Mouse (Mus musculus): Measurements from ENCODE around the gene Crlf1.

The Crlf1 gene

GRCm38 (mm10) chr8:70469295-70469916, 23.6 kb upstream of the Crlf1 start:
- no peak for DNase-seq (ENCODE audit: low spot score)

DNA sequence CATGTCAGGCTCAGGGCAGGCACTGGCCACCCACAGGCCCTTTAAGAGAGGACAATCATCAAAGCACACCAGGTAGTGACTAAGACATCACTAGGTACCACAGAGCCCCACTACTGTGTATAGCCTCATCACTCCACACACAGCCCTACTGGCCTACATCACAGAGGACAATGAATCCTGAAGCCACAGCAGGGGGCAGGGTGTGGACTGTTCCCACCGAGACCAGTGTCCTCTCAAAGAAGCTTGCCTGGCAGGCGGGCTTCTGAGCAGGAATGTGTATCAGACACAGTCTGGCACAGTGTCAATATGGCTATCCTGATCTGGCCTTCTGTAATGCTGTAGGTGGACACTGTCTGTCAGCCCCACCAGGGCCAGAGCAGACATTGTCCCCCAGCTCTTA, 23.0 kb upstream of the Crlf1 start:
- DNase-seq (ENCODE audit: low spot score): no peak

GRCm38 (mm10) chr8:70471856-70472255, 21.1 kb upstream of the Crlf1 start:
- DNase-seq (ENCODE audit: low spot score): no peak

DNA sequence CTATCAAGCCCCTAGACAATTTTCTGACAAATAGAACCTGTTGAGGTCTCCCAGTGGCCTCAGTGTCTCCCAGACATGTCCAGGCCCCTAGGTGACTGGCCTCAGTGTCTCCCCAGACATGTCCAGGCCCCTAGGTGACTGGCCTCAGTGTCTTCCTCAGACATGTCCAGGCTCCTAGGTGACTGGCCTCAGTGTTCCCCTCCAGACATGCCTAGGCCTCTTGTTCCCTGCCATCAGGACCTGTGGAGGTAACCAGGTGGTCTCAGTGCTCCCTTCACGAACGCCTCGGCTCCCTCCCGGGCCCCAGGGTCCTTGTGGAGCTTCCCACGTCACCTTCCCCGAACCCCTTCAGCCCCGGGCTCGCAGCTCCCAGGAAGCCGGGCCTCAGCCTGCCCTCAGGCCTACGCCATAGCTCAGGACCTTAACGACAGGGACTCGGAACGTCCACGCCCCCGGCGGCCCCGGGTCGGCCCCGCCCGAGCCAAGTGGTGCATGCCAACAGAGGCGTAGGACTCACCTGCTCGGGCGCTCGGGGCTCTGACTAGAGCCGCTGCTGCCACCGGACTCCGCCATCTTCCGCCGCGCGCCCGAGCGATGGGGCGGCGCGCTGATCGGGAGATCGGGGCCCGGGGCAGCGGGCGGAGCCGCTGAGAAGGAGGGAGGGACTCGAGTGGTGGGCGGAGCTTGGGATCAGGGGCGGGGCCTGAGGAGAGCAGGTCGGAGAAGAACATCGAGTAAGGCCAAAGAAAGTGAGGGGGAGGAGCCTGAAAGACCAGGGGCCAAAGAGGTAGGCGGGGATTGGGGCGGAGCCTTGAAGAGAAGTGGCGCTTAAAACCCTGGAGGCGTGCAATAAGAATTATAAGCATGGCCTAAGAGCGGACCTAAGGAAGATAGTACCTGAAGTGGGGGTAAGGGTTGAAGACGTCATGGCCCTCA, 16.4 kb upstream of the Crlf1 start, which contains the start of gene Klhl26:
TSS of gene Klhl26 (minus strand) at position 636 of the 936 bp plus-strand sequence.
- peak; percentile 99 for DNase-seq (ENCODE audit: low spot score)

DNA sequence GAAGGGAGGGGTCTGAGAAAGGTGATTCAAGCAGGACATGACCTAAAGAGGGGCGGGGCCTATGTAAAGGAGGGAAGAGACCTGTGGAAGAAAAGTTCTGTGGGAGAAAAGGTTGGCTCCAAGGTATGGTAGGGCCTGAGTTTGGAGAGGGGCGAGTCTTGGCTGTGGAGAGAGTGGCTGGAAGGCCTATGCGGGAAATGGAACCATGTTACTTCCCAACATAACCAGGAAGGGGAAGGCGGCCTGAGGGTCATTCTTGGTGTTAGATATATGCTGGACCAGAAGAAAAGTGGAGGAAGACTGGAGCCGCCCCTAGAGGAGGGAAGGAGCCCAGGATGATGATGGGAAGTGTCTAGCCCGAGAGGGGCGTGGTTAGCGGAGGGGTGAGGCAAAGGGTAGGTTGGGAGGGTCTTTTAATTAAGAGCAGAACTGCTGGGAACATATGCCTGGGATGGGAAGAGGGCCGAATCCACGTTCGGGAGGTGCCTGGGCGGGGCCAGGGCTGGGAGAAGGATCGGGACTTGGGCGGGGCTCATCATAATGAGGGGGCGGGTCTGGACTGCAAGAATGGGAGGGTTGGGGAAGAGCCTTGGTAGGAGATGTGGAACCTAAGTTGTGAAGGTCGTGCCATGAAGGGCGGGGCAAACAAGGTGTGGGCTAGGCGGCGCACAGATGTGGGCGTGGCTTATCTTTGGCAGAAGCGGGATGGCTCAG, 15.5 kb upstream of the Crlf1 start:
- peak; percentile 72 for DNase-seq (ENCODE audit: low spot score)

DNA sequence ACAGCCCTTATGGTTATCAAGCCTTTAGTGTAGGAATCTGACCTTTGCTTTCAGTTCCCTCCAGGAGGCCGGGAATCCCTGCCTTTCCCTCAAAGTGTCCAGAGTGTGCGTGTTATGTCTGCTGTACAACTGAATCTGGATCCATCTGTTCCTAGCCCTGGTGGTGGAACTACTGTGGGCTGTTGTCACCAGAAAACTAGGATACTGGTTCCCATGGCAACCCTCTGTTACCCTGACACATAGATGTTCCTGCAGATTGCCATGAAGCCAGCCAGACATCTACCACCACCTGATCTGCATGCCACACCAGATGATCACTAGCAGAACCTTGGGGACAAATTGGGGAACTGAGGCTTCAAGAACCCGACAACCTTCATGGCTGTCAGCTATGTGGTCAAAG, 11.1 kb upstream of the Crlf1 start:
- no peak for DNase-seq (ENCODE audit: low spot score)

GRCm38 (mm10) chr8:70482943-70483342, 10.0 kb upstream of the Crlf1 start:
- no peak for DNase-seq (ENCODE audit: low spot score)

GRCm38 (mm10) chr8:70486191-70486681, 6.7 kb upstream of the Crlf1 start:
- no peak for DNase-seq (ENCODE audit: low spot score)

DNA sequence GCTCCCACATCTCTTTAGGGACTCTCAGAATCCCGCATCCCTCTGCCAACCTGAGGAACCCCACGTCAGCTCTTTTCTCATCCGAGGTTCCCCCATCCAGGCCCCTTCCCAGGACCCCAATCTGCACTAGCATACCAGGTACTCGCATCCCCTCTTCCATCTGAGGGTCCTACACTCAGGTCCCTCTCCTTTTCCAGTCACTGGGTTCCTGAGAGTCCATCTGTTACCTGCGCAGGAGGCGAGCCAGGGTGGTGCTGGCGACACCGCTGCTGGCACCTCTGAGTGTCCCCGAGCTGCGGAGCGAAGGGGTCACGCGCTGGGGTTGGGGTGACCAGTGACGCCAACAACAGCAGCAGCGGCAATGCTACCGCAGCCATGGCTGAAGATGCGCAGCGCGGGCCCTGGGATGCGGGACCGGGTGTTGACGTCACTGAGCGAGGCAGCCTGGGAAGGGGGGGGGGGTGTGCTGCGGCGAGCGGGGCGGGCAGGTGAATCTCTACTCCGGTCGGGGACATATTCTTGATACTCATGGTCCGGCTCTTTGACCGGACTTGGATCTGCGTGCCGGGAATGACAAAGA, 5.9 kb upstream of the Crlf1 start, which contains the start of gene Tmem59l:
TSS of gene Tmem59l (minus strand) at position 418 of the 580 bp plus-strand sequence.
- DNase-seq (ENCODE audit: low spot score): no peak

DNA sequence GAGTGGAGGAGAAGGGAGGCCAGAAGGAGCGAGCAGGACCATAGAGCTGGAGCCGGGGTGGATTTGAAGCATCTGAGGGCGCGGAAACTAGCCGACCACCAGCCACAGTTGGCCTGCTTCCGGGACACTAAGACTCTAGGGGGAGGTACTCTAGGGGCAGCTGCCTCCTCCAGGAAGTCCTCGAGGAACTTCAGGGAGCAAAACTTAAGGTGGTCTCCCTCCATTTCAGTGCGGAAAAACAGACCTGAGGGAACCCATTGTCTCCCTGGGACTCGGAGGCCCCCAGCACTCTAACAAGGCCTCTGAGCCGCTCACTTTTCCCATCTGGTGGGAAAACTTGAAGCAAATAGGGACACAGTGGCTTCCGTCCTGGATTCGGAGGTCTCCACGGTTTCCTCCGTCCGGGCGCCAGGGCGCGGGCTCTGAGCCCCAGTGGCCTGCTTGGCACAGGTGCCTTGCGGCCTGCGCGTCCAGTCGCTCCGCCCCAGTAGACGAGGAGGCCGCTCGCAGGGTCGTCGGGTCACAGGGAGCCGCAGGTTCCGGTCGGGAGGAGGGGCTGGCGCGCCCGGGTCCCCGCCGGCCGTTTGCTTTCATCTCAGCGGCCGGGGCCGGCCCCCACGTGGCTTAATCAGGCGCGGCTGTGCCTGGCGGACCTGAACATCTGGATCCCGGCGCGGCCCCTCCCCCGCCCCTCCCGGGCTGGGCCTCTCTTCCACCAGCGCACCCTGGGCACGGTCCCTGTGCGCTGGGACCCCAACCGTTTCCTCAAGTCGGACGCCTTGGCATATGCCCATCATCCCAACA, 4.8 kb upstream of the Crlf1 start:
- DNase-seq (ENCODE audit: low spot score): no peak

- DNase-seq (ENCODE audit: low spot score): no peak
These were observed 4.0 kb upstream of the Crlf1 start for GRCm38 (mm10) chr8:70488931-70489470.

DNA sequence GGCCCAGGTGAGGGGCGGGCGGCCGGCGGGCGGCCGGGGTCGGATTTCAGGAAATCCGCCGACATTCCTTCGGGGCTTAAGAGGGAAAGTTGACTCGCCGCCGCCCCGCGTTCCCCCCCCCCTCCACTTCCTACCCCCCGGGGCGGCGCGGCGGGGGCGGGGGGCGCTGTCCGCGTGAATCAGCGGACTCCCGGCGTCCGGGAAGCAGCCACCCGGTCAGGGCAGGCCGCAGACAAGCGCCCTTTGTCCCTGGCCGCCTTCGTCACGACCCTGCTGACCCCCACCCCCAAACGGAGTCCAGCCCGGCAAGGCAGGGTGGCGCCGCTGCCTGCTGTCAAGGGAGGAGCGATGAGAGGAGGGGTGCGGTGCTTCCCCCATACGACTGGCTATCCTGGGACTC, 3.4 kb upstream of the Crlf1 start:
- no peak for DNase-seq (ENCODE audit: low spot score)

GRCm38 (mm10) chr8:70490061-70490879, 2.7 kb upstream of the Crlf1 start:
- no peak for DNase-seq (ENCODE audit: low spot score)

DNA sequence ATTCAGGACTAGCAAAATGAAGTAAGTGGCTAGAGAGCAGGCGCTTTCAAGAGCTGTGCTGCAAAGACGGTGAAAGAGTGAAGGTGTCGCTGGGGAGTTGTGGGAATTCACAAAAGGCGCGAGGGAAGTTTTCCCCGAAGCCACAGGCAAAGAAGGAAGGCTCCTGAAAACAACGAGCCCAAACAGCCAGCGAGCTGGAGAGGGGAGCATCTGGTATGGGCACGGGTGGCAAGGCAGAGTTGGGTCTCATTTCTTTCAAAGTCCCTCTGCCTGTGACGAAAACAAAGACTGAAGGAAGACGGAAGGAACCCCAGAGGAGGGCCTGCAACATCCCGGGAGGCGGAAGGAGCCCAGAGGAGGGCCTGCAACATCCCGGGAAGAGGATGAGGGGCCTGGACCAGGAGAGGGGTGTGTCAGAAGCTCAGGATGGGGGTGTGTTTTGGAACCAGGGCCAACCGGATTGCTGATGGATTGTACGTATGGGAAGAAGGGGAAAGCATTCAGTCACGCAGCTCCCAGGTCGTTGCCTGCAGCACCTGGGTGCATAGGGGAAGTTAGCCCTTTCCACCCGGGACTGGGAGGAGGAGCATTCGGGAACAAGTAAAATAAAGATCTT, 2.0 kb upstream of the Crlf1 start:
- no peak for DNase-seq (ENCODE audit: low spot score)

- no peak for DNase-seq (ENCODE audit: low spot score)
These were observed 896 bp downstream of the Crlf1 start for GRCm38 (mm10) chr8:70493692-70494415.

- no peak for DNase-seq (ENCODE audit: low spot score)
These were observed 1.5 kb downstream of the Crlf1 start for GRCm38 (mm10) chr8:70494416-70494945.

- DNase-seq (ENCODE audit: low spot score): no peak
These were observed 2.2 kb downstream of the Crlf1 start for GRCm38 (mm10) chr8:70495001-70495770.

- no peak for DNase-seq (ENCODE audit: low spot score)
These were observed 2.8 kb downstream of the Crlf1 start for GRCm38 (mm10) chr8:70495771-70496062.
